Mouse (Mus musculus) hematopoietic stem cell, adult 5-6 weeks (primary cell): ENCODE measurements at regions not wholly inside any gene's neighbourhood (a gene's known extent, or its start where the extent isn't known, plus 50 kb on each side); places are given as distances from the start of the nearest gene placed in this dataset.
"Not testable (repeated sequence)": the region's sequence is repeated elsewhere in the genome, so short reads cannot be mapped to it uniquely, and the experiment has no call there.

Experiments used
- ATAC-seq, 2 experiments: fragments of 125-278 bp in 1 of 2; replicated peaks in 1 of 2; 2 replicates each; pipeline ENCODE4 v1.8.0; 2016 to 2017; ENCODE audit warnings: inconsistent platforms in 2 of 2, mild to moderate bottlenecking in 2 of 2, moderate number of reproducible peaks in 2 of 2, low read depth in 1 of 2, moderate TSS enrichment in 1 of 2; ENCODE audit not compliant: low FRiP score in 2 of 2, poor library complexity in 2 of 2, severe bottlenecking in 2 of 2, insufficient read depth in 1 of 2, low TSS enrichment in 1 of 2

GRCm38 (mm10) chr6:67698952-67699351 lies 163.4 kb upstream of the Tacstd2 start:
- ATAC-seq = not testable (repeated sequence)

DNA sequence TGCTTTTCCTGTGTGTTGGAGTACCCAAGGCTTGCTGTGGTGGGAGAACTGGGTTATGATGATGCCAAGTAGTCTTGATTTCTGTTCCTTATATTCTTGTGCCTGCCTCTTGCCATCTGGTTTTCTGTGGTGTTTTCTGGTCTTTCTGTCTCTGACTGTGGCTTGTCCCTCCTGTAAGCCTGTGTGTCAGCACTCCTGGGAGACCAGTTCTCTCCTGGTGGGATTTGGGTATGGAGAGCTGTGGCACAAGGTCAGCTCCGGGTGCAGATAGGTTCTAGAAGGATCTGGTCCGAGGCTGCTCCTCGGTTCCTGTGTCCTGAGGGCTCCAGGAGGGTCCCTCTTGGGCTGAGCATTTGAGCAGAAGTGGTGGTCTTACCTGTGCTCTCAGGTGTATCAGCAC lies 155.4 kb upstream of the Tacstd2 start:
- ATAC-seq = not testable (repeated sequence)

GRCm38 (mm10) chr6:67683105-67683504 lies 147.5 kb upstream of the Tacstd2 start:
- not testable (repeated sequence) for ATAC-seq

DNA sequence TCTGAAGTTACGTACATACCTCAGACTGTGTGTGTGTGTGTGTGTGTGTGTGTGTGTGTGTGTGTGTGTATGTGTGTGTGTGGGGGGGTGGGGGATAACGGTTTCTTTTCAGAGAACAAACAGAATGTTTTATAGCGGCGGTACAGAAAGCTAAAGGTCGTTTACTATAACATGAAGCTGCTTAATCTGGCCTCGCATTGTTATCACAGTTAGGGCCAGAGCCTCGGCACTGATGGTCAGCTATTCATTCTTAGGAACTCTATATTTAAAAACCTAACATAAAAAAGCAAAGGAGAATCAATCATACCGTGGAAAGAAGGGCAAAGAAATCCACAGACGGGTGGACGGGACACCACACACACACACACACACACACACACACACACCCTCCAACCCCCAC lies 146.0 kb upstream of the Tacstd2 start:
- not testable (repeated sequence) for ATAC-seq

GRCm38 (mm10) chr6:67679106-67679505 lies 143.5 kb upstream of the Tacstd2 start:
- ATAC-seq = not testable (repeated sequence)

- peak in 1 of 2 experiments; percentile 54; a peak in 1 of 4 replicates for ATAC-seq
These were observed 139.1 kb upstream of the Tacstd2 start for GRCm38 (mm10) chr6:67674717-67675116.

- not testable (repeated sequence) for ATAC-seq
These were observed 137.7 kb upstream of the Tacstd2 start for GRCm38 (mm10) chr6:67673316-67673715.

DNA sequence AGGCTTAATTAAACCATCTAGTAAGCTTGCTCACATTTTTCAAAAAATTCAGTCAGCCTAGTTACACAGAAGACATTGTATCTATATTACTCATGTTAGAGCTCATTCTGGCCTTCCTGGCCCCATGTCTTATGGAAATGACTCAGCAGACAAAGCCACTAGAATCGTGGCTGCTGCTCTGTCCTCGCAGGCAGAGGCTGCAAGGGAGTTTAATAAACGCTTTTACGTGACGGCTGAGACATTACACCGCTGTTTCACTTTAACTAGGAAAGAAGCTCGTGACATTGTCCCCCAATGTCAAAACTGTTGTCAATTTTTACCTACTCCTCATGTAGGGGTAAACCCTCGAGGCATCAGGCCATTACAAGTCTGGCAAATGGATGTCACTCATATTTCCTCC lies 132.5 kb upstream of the Tacstd2 start:
- ATAC-seq = not testable (repeated sequence)

GRCm38 (mm10) chr6:67631617-67632016 lies 96.0 kb upstream of the Tacstd2 start:
- ATAC-seq = no peak

GRCm38 (mm10) chr6:67610402-67610801 lies 74.8 kb upstream of the Tacstd2 start:
- no peak for ATAC-seq

GRCm38 (mm10) chr6:67609461-67609860 lies 73.9 kb upstream of the Tacstd2 start:
- ATAC-seq = not testable (repeated sequence)
